Mouse (Mus musculus): ENCODE data around the gene Olfr159.

GRCm38 (mm10) chr4:43737144-43737543 lies 33.7 kb downstream of the Olfr159 start:
- no peak for TF ChIP-seq CTCF (IDR thresholded peaks at IDR 0.05; ENCODE audit: borderline replicate concordance, extremely low read depth, insufficient read depth, insufficient read length)
- TF ChIP-seq POLR2A (IDR thresholded peaks at IDR 0.05; ENCODE audit: borderline replicate concordance, extremely low read depth, insufficient read depth, insufficient read length, poor library complexity, severe bottlenecking): no peak

Data from brain, embryonic 14.5 days (tissue).